Mouse (Mus musculus) heart, postnatal 0 days (tissue): Measurements from ENCODE around the gene Zfp704. TPM values are rescaled to one million over a fixed set of nuclear protein-coding genes. Genes with fewer than 3 reads are reported as not detected.

Experiments
- ATAC-seq: fragments of 200-750 bp; cut with Nextera tagmentation; 2 replicates; pipeline ENCODE4 v1.8.0; 2017; ENCODE audit warnings: low read depth, moderate number of reproducible peaks, moderate library complexity; ENCODE audit not compliant: insufficient read depth
- DNase-seq: peaks from one replicate; pipeline ENCODE4 v3.0.0-alpha.2; 2016; ENCODE audit warnings: low spot score
- H3K27ac ChIP-seq: fragments of 300-500 bp; sonication (generic); 2 replicates; pipeline ENCODE4 v1.5.1; 2014; ENCODE audit warnings: low read depth, mild to moderate bottlenecking
- H3K27me3 ChIP-seq: fragments of 300-500 bp; sonication (generic); 2 replicates; pipeline ENCODE4 v1.6.1; 2014; ENCODE audit warnings: low read length, mixed read lengths; ENCODE audit not compliant: control insufficient read depth, insufficient read depth
- H3K36me3 ChIP-seq: fragments of 300-500 bp; sonication (generic); replicated peaks from 2 replicates; pipeline ENCODE4 v1.6.1; 2014; ENCODE audit warnings: low read length, mixed read lengths; ENCODE audit not compliant: control insufficient read depth, insufficient read depth
- H3K4me1 ChIP-seq: fragments of 300-500 bp; sonication (generic); 2 replicates; pipeline ENCODE4 v1.6.1; 2014; ENCODE audit warnings: antibody characterized with exemption; ENCODE audit not compliant: control insufficient read depth, insufficient read depth
- H3K4me2 ChIP-seq: fragments of 300-500 bp; sonication (generic); 2 replicates; pipeline ENCODE4 v1.6.1; 2014; ENCODE audit warnings: low read depth, mild to moderate bottlenecking, low read length, moderate library complexity
- H3K4me3 ChIP-seq: fragments of 300-500 bp; sonication (generic); 2 replicates; pipeline ENCODE4 v1.5.1; 2014; ENCODE audit warnings: low read depth, low read length
- H3K9ac ChIP-seq: fragments of 300-500 bp; sonication (generic); replicated peaks from 2 replicates; pipeline ENCODE4 v1.6.1; 2014; ENCODE audit warnings: low read depth, low read length, mixed read lengths
- H3K9me3 ChIP-seq: fragments of 300-500 bp; sonication (generic); replicated peaks from 2 replicates; pipeline ENCODE4 v1.6.1; 2016; ENCODE audit warnings: low read length; ENCODE audit not compliant: control insufficient read depth
- CTCF ChIP-seq: IDR thresholded peaks from 2 replicates; pipeline ENCODE4 v1.5.1; 2016; ENCODE audit warnings: antibody characterized with exemption, control low read depth, low read depth
- EP300 ChIP-seq: IDR thresholded peaks from 2 replicates; pipeline ENCODE4 v1.6.1; 2016; ENCODE audit warnings: antibody characterized with exemption, low read depth
- WGBS: fragments of 180-500 bp; shearing (Covaris S2); extraction: QIAGEN DNeasy Blood & Tissue Kit; methylation state at CpG from one replicate; pipeline ENCODE4 v1.1.7; 2014; 5-methylcytosine and 5-hydroxymethylcytosine counted together
- polyA plus RNA-seq: library from polyadenylated mRNA; unstranded; fragments of >200 nt; fragmentation: Nextera tagmentation; extraction: Ambion mirVana; gene quantifications from 2 replicates; pipeline ENCODE4 v1.2.1, GENCODE M21; 2015
- total RNA-seq: library from RNA; depleted of rRNA; stranded (reverse); fragments of >200 nt; gene quantifications from 2 replicates; pipeline ENCODE4 v1.2.3, GENCODE M21; 2014; ENCODE audit warnings: low replicate concordance; rRNA removed

Zfp704 gene
- 15.8 and 17.2 TPM in 2 replicates for total RNA-seq
- 3.5 and 3.7 TPM in 2 replicates for polyA plus RNA-seq

DNA sequence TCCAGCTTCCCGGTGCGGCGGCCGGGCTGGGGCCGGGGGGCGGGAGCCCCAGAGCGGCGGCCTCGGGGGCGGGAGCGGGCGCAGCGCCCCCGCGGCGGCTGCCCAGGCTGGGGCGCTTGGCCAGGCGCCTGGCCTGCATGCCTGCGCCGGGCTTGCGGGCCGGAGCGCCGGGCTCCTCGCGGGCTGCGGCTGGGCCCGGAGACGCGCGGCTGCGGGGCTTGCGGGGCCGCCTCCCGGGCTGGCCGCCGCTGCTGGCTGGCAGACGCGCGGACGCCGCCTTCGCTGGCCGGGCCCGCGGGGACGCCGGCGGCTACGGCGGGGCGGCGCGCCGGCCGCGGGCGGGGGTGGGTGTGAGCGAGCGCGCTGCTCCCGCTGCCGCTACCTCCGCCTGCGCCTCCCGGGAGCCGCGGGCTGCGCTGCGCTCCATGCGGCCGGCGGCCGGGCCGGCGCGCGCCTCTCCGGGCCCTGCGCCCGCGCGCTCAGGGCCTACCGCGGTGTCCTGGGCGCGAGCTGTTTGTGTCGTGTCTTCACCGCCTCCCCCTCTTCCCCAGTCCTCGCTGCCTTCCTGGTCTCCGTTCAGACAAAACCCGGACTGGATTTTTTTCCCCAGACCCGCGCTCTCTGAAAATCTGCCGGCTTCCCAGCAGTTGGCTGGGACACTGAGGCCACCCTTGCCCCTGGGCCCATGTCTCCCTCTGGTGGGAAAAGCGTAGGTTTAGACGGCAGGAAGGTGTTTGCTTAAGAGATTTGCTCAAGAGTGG is at the start of gene Zfp704:
Zfp704 (minus strand) TSS at position 505 of the 761 bp plus-strand sequence.
- H3K4me2 ChIP-seq: peak within 1 kb of the TSS; percentile 95
- no peaks in the 10 kb centered on the region for H3K9me3 ChIP-seq
- TF ChIP-seq CTCF (peak; percentile 73), EP300 (no peak)
- ATAC-seq: peak; percentile 92
- H3K4me1 ChIP-seq: peaks cover 5% of the 10 kb centered on the region; the same call in 1 of the 2 replicates
- peak; percentile 94 for DNase-seq
- peak within 1 kb of the TSS; percentile 93 for H3K27ac ChIP-seq
- peak within 1 kb of the TSS; percentile 81 for H3K9ac ChIP-seq
- H3K4me3 ChIP-seq: peak within 1 kb of the TSS; percentile 91
- under 1% methylated on average over 42 of the region's 97 CpGs for WGBS
- no peaks in the 10 kb centered on the region for H3K36me3 ChIP-seq
- no peaks in the 10 kb centered on the region for H3K27me3 ChIP-seq

DNA sequence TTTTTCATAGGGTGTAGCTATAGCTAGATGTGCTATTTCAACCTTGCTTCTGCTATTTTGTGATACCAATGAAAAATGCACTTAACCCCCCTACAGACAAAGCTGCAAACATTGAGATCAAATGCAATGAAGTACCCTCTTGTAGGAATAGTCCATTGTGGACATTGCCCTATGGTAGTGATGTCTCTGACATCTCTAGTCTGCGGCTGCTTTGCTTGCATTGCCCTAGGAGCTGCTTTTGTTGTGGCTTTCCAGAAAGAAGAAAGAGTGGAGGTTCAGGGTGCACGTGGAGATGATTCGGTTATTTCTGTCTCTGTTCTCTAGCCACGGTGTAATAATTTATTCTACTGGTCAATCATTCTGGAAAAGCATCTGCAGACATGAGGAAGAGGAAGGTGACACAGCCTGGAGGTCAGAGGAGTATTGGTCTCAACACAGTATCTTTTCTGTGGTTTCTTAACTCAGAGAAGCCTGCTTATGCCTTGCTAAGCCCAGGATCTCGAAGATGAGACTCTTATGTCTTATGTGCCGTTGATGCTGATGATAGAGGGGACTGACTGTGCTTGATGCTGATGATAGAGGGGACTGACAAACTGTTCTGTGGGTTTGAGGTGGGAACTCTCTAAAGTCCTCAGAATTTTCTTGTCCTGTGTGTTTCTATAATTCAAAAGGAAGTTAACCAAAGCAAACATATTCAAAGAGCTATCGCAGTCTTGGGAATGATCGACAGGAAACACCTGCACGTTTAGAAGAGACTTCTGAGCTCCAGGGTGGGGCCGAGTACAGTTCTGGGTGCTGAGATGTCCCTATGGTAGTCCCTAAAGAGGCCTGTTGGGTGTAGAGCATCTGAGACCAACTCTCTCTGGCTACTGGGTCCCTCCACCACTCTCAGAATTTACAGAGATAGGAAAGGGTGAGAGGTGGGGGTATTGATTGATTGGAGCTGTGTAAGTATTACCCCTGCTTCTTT is 23.4 kb upstream of the Zfp704 start:
- Histone ChIP-seq H3K4me2 (no peak overlapping the region), H3K27me3 (no peaks in the 10 kb centered on the region), H3K36me3 (no peaks in the 10 kb centered on the region), H3K4me3 (no peak overlapping the region), H3K9me3 (no peaks in the 10 kb centered on the region), H3K27ac (no peak overlapping the region), H3K4me1 (no peaks in the 10 kb centered on the region; the same call in 1 of the 2 replicates), H3K9ac (no peak overlapping the region)
- DNase-seq (no peak), ATAC-seq (no peak)
- TF ChIP-seq EP300: no peak
- no peak for TF ChIP-seq CTCF
- 72% methylated on average over 10 of the region's 10 CpGs for WGBS

DNA sequence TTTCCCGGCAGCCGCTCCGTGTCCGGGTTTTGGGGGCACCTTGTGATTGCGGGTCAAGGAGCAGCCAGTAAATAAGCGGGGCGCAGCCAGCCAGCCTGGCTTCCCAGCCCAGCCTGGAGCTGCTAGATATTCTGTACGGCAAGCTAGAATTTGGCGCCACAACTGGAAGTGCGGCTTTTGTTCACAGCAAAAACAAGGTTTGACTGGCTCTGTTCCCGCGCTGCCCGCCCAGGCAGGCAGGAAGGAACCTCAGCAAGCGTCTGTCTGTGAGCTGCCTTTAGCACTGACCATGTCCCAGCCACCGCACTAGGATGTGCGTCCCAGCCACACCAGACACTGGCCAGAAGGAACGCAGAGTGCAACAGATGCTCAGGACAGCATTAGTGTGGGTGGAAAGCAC is 20.1 kb upstream of the Zfp704 start:
- DNase-seq (peak; percentile 35), ATAC-seq (no peak)
- Histone ChIP-seq H3K36me3 (no peaks in the 10 kb centered on the region), H3K27ac (no peak overlapping the region), H3K9me3 (no peaks in the 10 kb centered on the region), H3K4me3 (peak overlapping the region; percentile 37), H3K27me3 (no peaks in the 10 kb centered on the region), H3K9ac (no peak overlapping the region; the same call in 1 of the 2 replicates), H3K4me1 (no peaks in the 10 kb centered on the region; the same call in 1 of the 2 replicates), H3K4me2 (peak overlapping the region; percentile 52)
- TF ChIP-seq CTCF: no peak
- no peak for TF ChIP-seq EP300
- WGBS: 10% methylated on average over 17 of the region's 17 CpGs

DNA sequence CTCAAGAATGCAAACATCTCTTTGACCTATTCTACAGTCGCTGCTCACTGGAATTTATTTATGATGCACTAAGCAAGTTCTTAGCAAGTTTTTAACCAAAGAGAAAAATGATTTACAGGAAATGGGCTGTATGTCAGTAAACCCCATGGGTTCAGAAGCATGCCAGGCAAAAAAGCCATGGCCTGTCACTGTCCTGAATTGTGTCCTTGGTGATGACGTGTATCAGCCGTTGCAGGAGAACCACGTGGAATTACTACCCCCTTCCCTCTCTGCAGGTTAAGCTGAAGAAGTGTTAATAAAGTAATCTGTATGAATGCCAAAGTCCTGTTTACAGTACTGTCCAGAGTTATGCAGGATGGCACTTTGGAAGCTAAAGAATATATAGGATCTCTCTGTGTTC is 18.2 kb upstream of the Zfp704 start:
- WGBS: 40% methylated on average over 4 of the region's 4 CpGs

DNA sequence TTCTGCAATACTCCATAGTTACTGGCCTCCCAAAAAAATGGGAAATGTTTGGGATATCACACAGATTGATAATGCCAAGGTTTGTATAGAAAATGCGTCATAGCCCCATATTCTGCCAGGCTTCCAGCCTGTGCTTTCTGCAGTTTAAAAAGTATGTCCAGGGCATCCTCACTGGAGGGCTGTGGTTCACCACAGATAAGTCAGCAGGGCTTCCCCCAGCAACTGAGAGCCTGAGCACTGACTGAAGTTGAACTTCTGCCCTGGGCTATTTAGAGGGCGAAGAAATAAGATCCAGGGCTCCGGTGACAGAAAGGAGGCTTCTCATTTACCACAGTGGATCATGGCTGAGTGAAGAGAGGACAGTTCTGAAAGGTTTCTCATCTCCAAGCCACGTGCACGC is 16.3 kb upstream of the Zfp704 start:
- Histone ChIP-seq H3K4me3 (no peak overlapping the region), H3K9ac (no peak overlapping the region), H3K4me1 (no peaks in the 10 kb centered on the region; the same call in 1 of the 2 replicates), H3K36me3 (no peaks in the 10 kb centered on the region), H3K4me2 (no peak overlapping the region), H3K27me3 (no peaks in the 10 kb centered on the region), H3K9me3 (no peaks in the 10 kb centered on the region), H3K27ac (no peak overlapping the region)
- no peak for DNase-seq
- 57% methylated on average over 5 of the region's 5 CpGs for WGBS
- TF ChIP-seq CTCF (no peak), EP300 (no peak)
- no peak for ATAC-seq

More for the DNA sequence above, 18.2 kb upstream of the Zfp704 start:
- no peaks in the 10 kb centered on the region; the same call in 1 of the 2 replicates for H3K4me1 ChIP-seq
- H3K9ac ChIP-seq: no peak overlapping the region
- H3K4me3 ChIP-seq: no peak overlapping the region
- no peak overlapping the region for H3K27ac ChIP-seq
- no peak for TF ChIP-seq EP300
- no peak for TF ChIP-seq CTCF
- H3K9me3 ChIP-seq: no peaks in the 10 kb centered on the region
- H3K4me2 ChIP-seq: no peak overlapping the region
- H3K27me3 ChIP-seq: no peaks in the 10 kb centered on the region
- no peak for DNase-seq
- no peak for ATAC-seq
- H3K36me3 ChIP-seq: no peaks in the 10 kb centered on the region
